ENCODE assay signal across 10 mouse cellular contexts in the genomic region with DNA sequence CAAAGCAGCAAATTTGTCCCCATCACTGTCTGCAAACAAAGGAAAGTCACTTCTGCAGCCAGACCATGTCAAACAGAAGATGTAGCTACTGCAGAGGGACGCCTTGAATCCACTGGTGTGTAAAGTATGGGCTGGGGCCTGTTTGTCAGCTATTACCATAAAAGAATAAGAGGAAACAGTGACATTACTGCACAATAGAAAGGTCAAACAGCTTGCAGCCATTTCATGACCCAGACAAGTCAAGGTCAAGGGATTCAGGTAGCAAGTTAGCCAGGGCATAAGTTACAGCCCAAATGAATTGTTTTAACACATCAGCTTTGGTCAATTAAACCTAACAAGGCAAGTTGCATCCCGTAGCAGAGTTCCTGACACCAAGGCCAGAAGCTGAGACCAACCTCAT.
A peak's percentile ranks its signal among the peaks of the same experiment; 100 is the strongest.
DNase-seq lines count a peak whose midpoint lies in the region; ATAC-seq and TF ChIP-seq lines count a peak whose summit lies in the region.
"Had no signal": no experiment of that assay in that cellular context is flagged by ENCODE, and none has a peak within 500 bp of the region (broad histone marks: within the 10 kb centered on the region; RNA-seq: fewer than 3 reads in every experiment).

No protein-coding gene starts in this region.

- no peak overlapping the region for H3K9ac ChIP-seq in heart, adult 2 months (ENCODE audit: low read depth, low read length)
- H3K9ac ChIP-seq in limb, embryonic 15.5 days: no peak overlapping the region

- H3K79me2 ChIP-seq in heart, adult 2 months (replicated peaks; ENCODE audit: control insufficient read depth, insufficient read depth, low read length): peaks cover 9% of the 10 kb centered on the region

- intact Hi-C loops in heart, adult 2 months (cut with DNase I): no loop called here
- intact Hi-C loops in heart, postnatal 25 days (cut with DNase I): no loop called here

- DNase-seq in heart, adult 2 months: no peak
- DNase-seq in heart, postnatal 25 days (ENCODE audit: low spot score): no peak
- peak; percentile 4 for DNase-seq in lung, adult 2 months
- no peak for DNase-seq in lung, postnatal 10 days
- DNase-seq in embryo, embryonic 10.5 days (ENCODE audit: low spot score): peak; percentile 57
- no peak for DNase-seq in kidney, adult 9 months
- DNase-seq: cerebellum, adult 2 months; kidney, adult 11 months had no signal

- H3K27me3 ChIP-seq in heart, adult 2 months (ENCODE audit: control insufficient read depth, insufficient read depth, low read length): no peaks in the 10 kb centered on the region
- no peaks in the 10 kb centered on the region for H3K27me3 ChIP-seq in limb, embryonic 15.5 days
- H3K27me3 ChIP-seq: Patski had no signal

- no peak overlapping the region for H3K4me3 ChIP-seq in heart, adult 2 months
- H3K4me3 ChIP-seq in lung, adult 2 months (replicated peaks; ENCODE audit: extremely low read depth, low read depth, low read length): no peak overlapping the region
- H3K4me3 ChIP-seq in limb, embryonic 15.5 days: no peak overlapping the region

- peaks cover 28% of the 10 kb centered on the region for H3K4me1 ChIP-seq in heart, adult 2 months (ENCODE audit: control insufficient read depth, insufficient read depth, low read length)
- peaks cover 18% of the 10 kb centered on the region for H3K4me1 ChIP-seq in lung, adult 2 months (ENCODE audit: control insufficient read depth, insufficient read depth, low read length)
- peaks cover 36% of the 10 kb centered on the region for H3K4me1 ChIP-seq in limb, embryonic 15.5 days

- H3K27ac ChIP-seq in heart, adult 2 months: peak overlapping the region; percentile 12; the same call in 1 of the 2 replicates
- H3K27ac ChIP-seq in limb, embryonic 15.5 days: no peak overlapping the region

- no peak for TF ChIP-seq EP300 in heart, adult 2 months (IDR thresholded peaks at IDR 0.05; ENCODE audit: insufficient read depth, low read depth, low read length)

- no peaks in the 10 kb centered on the region for H3K9me3 ChIP-seq in limb, embryonic 15.5 days

- H3K36me3 ChIP-seq in heart, adult 2 months (ENCODE audit: control insufficient read depth, insufficient read depth, low read length): peaks cover 60% of the 10 kb centered on the region
- H3K36me3 ChIP-seq in limb, embryonic 15.5 days: peaks cover 24% of the 10 kb centered on the region

- TF ChIP-seq POLR2A in heart, adult 2 months (IDR thresholded peaks at IDR 0.05; ENCODE audit: insufficient read depth, low read depth, low read length): no peak
- no peak for TF ChIP-seq POLR2A in lung, adult 2 months (IDR thresholded peaks at IDR 0.05; ENCODE audit: borderline replicate concordance, extremely low read depth, low read depth, low read length)

- ATAC-seq in limb, embryonic 15.5 days (ENCODE audit: insufficient number of reproducible peaks, low FRiP score, low TSS enrichment, low read depth): no peak
- ATAC-seq: Patski had no signal

- no peak for TF ChIP-seq CTCF in heart, adult 2 months (IDR thresholded peaks at IDR 0.05)
- no peak for TF ChIP-seq CTCF in lung, adult 2 months (IDR thresholded peaks at IDR 0.05; ENCODE audit: insufficient read depth, low read length)

- WGBS in heart, adult 2 months: 28% methylated on average over 2 of the region's 2 CpGs
- 38% methylated on average over 2 of the region's 2 CpGs for WGBS in lung, adult 2 months
- WGBS in limb, embryonic 15.5 days: 25% methylated on average over 2 of the region's 2 CpGs

- peak overlapping the region; percentile 13; the same call in 1 of the 2 replicates for H3K4me2 ChIP-seq in limb, embryonic 15.5 days

Comparison
In these comparisons a context has a peak if more than half of its experiments do, and no peak if none do; other contexts are left out.
1. DNase-seq: peak in lung, adult 2 months (single experiment) and embryo, embryonic 10.5 days (single experiment); none in heart, adult 2 months (0 of 2), heart, postnatal 25 days (single experiment), lung, postnatal 10 days (single experiment) and kidney, adult 9 months (single experiment).